Mouse (Mus musculus) c-Kit-positive CD71-negative TER-119-negative erythroid progenitor cells, embryonic 14.5 days (primary cell): ENCODE data around the gene Vmn2r61.

Experiments
- DNase-seq: peaks from one replicate; pipeline ENCODE4 v3.0.0-alpha.2; 2013; ENCODE audit warnings: low read depth

The Vmn2r61 gene

DNA sequence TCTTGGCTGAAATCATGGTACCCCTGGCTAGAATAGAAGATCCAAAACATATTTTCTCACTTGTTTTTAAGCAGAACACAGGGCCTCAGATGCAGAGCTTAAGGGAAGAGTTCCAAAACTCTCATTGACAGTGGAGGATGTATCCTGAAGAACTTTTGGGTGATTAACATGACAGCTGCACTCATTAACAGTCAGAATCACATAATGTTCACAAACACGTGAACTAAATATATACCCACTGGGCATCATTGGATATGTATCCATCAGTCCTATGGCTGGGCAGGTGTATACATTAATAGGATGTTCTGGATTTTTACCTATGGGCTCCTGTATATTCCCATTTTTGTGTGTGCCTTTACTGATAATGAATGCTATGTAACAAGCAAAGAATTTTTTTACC, at the start of gene Vmn2r61:
Gene Vmn2r61, plus strand, starts transcription at position 301 of the 400 bp plus-strand sequence.
- no peak for DNase-seq
